Mouse (Mus musculus) bone marrow macrophage, adult 2 months (primary cell): Measurements from ENCODE around the gene Amn.

Source experiments
- CTCF ChIP-seq: IDR thresholded peaks from 2 replicates; pipeline ENCODE4 v1.5.1; 2012; ENCODE audit warnings: low read depth, mild to moderate bottlenecking, low read length, moderate library complexity
- POLR2A ChIP-seq: IDR thresholded peaks from 2 replicates; pipeline ENCODE4 v1.6.1; 2012; ENCODE audit warnings: mild to moderate bottlenecking, low read depth, low read length, borderline replicate concordance

DNA sequence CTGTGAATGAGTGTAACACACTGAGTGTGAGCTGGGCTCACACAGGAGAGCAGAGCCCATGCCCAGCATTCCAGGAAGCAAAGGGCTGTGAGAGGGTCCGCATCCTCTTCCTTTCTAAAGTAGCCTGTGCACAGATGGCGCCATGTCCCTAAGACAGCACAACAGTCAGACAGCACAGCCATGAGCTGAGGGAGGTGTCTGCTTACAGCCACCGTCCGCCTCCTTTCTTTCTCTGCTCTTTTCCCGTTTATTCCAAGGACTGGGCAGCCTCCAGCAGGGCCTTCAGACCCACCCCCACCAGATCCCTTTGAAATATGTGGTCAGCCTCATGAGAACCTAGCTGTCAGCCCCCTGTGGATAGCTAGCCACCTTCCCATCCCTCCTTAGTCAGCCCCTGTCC lies 5.7 kb upstream of the Amn start:
- TF ChIP-seq CTCF: no peak
- no peak for TF ChIP-seq POLR2A
